9 mouse cellular contexts compared by ENCODE assay signal in the genomic region with DNA sequence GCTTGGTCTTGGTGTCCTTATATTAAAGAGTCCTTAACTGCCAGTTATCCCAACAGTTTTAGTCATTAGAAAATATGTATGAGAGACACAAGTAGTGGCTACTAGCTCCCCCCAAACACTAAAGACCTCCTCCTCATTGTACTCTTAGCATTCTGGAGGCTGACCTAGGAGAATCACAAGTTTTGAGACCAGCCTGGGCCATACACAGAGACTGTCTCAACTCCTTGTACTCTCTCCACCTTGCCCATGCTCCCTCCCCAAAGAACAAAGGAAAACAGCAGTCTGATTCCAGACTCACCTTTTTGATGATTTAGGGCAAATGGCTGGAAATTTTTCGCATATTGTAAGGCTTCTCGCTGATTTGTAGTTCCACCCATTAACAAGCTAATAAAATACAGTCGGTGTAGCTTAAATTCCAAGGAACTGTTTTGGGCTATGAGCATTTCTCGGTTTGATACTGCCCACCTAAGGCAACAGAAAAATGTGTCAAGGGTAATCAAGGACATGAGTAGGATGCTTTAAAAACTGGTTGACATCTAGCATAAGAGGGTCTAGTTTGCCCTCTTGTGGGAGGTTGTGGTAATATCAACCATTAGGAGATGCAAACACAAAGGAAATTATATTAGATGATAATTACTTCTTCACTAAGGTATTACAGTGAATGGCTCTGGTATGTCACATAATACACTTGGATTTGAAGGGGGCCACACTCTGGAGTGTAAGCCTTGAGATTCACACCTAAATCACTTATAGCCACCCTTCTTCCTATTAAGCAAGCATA. TPM values are rescaled to one million over a fixed set of nuclear protein-coding genes. Genes with fewer than 3 reads are reported as not detected.
DNase-seq lines count a peak whose midpoint lies in the region; ATAC-seq lines count a peak whose summit lies in the region.
"Had no signal": no experiment of that assay in that cellular context is flagged by ENCODE, and none has a peak within 500 bp of the region (broad histone marks: within the 10 kb centered on the region; RNA-seq: fewer than 3 reads in every experiment).

No protein-coding gene starts in this region.

- 82% methylated on average over 4 of the region's 4 CpGs for WGBS in kidney, embryonic 15.5 days
- WGBS in midbrain, embryonic 16.5 days, result 81% methylated on average over 4 of the region's 4 CpGs

- no peaks in the 10 kb centered on the region for H3K27me3 ChIP-seq in kidney, embryonic 15.5 days
- no peaks in the 10 kb centered on the region for H3K27me3 ChIP-seq in midbrain, embryonic 16.5 days (ENCODE audit: control insufficient read depth, insufficient read depth, low read depth, low read length)

- H3K36me3 ChIP-seq in kidney, embryonic 15.5 days, result peaks cover 45% of the 10 kb centered on the region
- H3K36me3 ChIP-seq in midbrain, embryonic 16.5 days (ENCODE audit: control insufficient read depth, insufficient read depth, low read length), result peaks cover 5% of the 10 kb centered on the region; the same call in 1 of the 2 replicates

- H3K4me1 ChIP-seq in kidney, embryonic 15.5 days, result no peaks in the 10 kb centered on the region
- H3K4me1 ChIP-seq in midbrain, embryonic 16.5 days (ENCODE audit: control insufficient read depth, insufficient read depth, low read length), result peaks cover 3% of the 10 kb centered on the region; the same call in 1 of the 2 replicates

- no peak overlapping the region for H3K4me2 ChIP-seq in kidney, embryonic 15.5 days
- H3K4me2 ChIP-seq in midbrain, embryonic 16.5 days (ENCODE audit: low read length), result no peak overlapping the region

- H3K27ac ChIP-seq in kidney, embryonic 15.5 days, result no peak overlapping the region
- 0 out of 2 replicates have a peak overlapping the region, but pooled peaks have one; percentile 11 for H3K27ac ChIP-seq in midbrain, embryonic 16.5 days (ENCODE audit: low read length)

- H3K9me3 ChIP-seq in kidney, embryonic 15.5 days (replicated peaks), result no peaks in the 10 kb centered on the region
- H3K9me3 ChIP-seq in midbrain, embryonic 16.5 days (replicated peaks; ENCODE audit: control insufficient read depth, low read length, poor library complexity, severe bottlenecking), result no peaks in the 10 kb centered on the region

- no peak for ATAC-seq in kidney, embryonic 15.5 days (replicated peaks; ENCODE audit: low FRiP score)
- ATAC-seq in midbrain, embryonic 16.5 days, result peak; percentile 66; the same call in 1 of the 2 replicates

- no peak overlapping the region for H3K4me3 ChIP-seq in kidney, embryonic 15.5 days (replicated peaks)
- H3K4me3 ChIP-seq in midbrain, embryonic 16.5 days (ENCODE audit: low read depth, low read length), result no peak overlapping the region

- no peak overlapping the region for H3K9ac ChIP-seq in kidney, embryonic 15.5 days
- no peak overlapping the region for H3K9ac ChIP-seq in midbrain, embryonic 16.5 days (ENCODE audit: low read depth, low read length)

- DNase-seq in kidney, postnatal 36 days, result peak; percentile 25 to 26
- DNase-seq in CD8-positive naive resting alpha-beta T cell, adult 2 months (ENCODE audit: low read depth in 2 of 2, low spot score in 2 of 2), result peak; percentile 50 to 69
- peak; percentile 54 for DNase-seq in MN1 (ENCODE audit: low spot score)
- DNase-seq in fibroblast of lung, adult 2 months (ENCODE audit: low read depth), result peak; percentile 13
- DNase-seq in frontal cortex, postnatal 25 days (ENCODE audit: low spot score in 2 of 2), result no peak

RNA-seq across cellular contexts. Expression of a gene that starts 25.8 kb away (rescaled TPM):
- 0.09 and 0.13 TPM in 2 replicates for polyA plus RNA-seq in kidney, embryonic 15.5 days (2015; fragmentation: Nextera tagmentation; extraction: Ambion mirVana)
- not detected in 2 replicates for polyA plus RNA-seq in midbrain, embryonic 16.5 days (2015; fragmentation: Nextera tagmentation; extraction: Ambion mirVana)
- polyA plus RNA-seq: liver, embryonic 16.5 days; stomach, embryonic 16.5 days had no signal

RNA-seq across cellular contexts. Expression of a gene that starts 41.4 kb away (rescaled TPM):
- 14.1 and 14.7 TPM in 2 replicates for polyA plus RNA-seq in kidney, embryonic 15.5 days (2015; fragmentation: Nextera tagmentation; extraction: Ambion mirVana)
- 7.0 and 8.1 TPM in 2 replicates for polyA plus RNA-seq in midbrain, embryonic 16.5 days (2015; fragmentation: Nextera tagmentation; extraction: Ambion mirVana)

Comparison
In these comparisons a context has a peak if more than half of its experiments do, and no peak if none do; other contexts are left out.
1. DNase-seq: peak in kidney, postnatal 36 days (2 of 2), CD8-positive naive resting alpha-beta T cell, adult 2 months (2 of 2), MN1 (single experiment) and fibroblast of lung, adult 2 months (single experiment); none in frontal cortex, postnatal 25 days (0 of 2).